Mouse (Mus musculus) neutrophil, adult 5-6 weeks (primary cell): ENCODE data around the gene Parva. TPM values are rescaled to one million over a fixed set of nuclear protein-coding genes. Genes with fewer than 3 reads are reported as not detected.

Experiments
- ATAC-seq: fragments of 151-379, 151-347 bp; 2 replicates; pipeline ENCODE4 v1.8.0; 2017; ENCODE audit warnings: mild to moderate bottlenecking, moderate TSS enrichment; ENCODE audit not compliant: insufficient number of reproducible peaks, poor library complexity, low FRiP score, severe bottlenecking; ENCODE audit errors: extremely low read depth
- total RNA-seq: library from RNA; stranded (forward); fragments of 200-1000 nt; gene quantifications from 2 replicates; pipeline ENCODE4 v1.2.3, GENCODE M21; 2017

Parva gene
- 0.12 TPM in 1 of 2 replicates, not detected in the other for total RNA-seq

GRCm38 (mm10) chr7:112427357-112428157 is at the start of gene Parva:
Gene Parva, plus strand, starts transcription at chr7:112427505.
- no peak for ATAC-seq

DNA sequence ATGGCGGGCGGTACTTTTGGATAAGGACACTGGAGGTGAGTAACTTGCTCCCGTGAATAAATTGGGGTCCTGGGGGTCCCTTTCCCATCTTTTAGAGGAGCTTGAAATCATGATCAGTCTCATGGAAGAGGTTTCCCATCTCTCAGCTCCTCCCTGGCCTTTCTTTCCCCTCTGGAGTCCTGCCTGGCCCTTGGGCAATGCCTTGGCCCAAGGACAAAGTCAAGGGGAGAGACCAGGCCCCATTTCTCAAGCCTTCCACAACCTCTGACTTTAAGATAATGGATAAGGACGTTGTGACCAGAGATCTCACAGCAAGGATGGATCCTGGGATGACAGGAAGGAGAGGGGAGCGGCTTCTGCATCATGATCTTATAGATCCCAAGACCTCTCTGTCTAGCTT is 49.2 kb upstream of the Parva start:
- no peak for ATAC-seq

- no peak for ATAC-seq
These were observed 48.8 kb upstream of the Parva start for GRCm38 (mm10) chr7:112378476-112378875.

DNA sequence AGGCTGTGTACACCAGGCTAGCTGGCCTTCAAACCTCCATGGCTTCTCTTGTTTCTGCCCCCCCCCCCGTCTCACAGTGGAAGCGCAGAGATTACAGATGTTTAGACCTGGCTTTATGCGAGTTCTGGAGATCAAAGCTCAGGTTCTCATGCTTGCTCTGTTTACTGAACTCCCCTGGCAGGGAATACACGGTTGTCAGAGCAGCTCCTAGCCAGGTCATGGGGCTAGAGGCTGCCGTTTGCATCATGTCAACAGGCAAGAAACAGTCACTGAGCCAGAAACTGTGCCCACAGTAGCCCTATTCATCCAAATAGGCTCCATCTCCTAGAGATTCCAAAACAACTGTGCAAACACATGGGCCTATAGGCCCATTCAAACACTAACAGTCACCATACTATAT is 40.8 kb upstream of the Parva start:
- no peak for ATAC-seq

DNA sequence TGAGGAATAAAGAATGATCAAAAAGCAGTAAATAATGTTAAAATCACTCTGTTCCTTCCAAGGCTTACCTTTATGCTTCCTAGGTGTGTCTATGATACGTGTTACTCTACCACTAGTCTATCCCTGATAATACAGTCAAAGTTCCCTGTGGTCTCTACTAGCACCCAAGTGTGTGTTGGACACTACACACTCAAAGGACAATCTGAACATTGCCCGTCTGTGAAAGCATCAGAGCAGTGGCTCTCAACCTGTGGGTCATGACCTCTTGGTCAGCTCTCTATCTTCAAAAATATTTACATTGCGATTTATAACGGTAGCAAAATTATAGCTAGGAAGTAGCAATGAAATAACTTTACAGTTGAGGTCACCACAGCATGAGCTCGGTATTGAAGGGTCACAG is 39.4 kb upstream of the Parva start:
- no peak for ATAC-seq

GRCm38 (mm10) chr7:112388363-112388875 is 38.9 kb upstream of the Parva start:
- ATAC-seq = no peak

- ATAC-seq = no peak
These were observed 37.6 kb upstream of the Parva start for GRCm38 (mm10) chr7:112389611-112390251.

DNA sequence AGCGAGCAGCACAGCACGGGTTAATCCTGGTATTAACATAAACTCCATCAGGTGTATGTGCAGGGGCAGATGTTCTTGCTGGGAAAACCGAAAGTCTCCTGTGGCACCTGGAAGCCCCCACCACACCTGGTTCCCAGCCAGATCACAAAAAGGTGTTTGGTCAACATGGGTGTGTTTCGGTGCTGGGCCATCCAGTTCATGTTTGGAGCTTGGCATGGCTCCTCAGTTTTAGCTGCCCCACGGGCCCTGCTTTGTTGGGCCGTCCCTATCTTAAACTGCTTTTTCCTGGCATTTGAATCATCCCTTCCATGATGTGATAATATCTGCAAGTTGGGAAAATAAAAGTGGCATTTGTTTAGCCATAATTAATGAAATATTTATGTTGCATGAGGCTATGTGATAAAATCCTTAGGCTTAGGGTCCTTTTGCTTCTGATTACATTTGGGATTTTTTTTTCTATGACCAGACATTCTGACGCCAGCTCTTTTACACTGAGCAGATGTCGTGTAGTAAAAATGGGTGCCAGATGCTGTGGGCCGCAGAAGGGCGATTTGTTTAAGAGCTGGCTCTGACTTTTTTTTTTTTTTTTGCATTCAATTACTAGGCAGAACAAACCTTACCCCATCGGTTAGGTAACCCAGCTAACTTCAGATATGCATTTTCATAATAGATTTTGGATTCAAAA is 36.9 kb upstream of the Parva start:
- ATAC-seq = no peak

DNA sequence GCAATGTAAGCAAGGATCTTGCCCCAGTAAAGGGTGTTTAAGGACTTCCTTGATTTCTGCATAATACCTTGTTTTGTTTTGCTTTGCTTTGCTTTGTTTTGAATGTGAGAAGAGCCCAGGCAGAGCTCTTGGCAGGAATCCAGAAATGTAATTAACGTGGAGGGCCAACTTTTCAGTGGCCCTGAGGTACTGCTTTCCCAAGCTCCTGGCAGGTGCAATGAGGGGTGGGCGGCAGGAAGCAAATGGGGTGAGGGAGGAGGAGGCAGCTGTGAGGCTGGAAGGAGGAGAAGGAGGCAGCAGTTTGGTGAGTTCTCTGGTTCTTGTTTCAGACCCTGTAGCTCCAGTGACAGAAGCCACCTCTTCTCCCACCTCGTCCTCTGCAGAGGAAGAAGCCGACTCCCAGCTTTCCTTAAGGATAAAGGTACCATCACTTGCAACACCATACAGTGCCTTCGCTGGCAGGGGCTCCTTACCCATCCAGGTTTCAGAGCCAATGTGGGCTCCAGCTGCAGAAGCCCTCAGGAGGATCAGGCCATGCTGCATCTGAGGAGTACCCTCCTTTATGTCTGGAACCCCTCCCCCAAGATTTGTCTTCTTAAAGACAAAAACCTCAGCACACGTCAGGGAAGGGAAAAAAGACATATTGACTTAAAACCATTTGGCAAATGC is 36.2 kb upstream of the Parva start:
- ATAC-seq = no peak

DNA sequence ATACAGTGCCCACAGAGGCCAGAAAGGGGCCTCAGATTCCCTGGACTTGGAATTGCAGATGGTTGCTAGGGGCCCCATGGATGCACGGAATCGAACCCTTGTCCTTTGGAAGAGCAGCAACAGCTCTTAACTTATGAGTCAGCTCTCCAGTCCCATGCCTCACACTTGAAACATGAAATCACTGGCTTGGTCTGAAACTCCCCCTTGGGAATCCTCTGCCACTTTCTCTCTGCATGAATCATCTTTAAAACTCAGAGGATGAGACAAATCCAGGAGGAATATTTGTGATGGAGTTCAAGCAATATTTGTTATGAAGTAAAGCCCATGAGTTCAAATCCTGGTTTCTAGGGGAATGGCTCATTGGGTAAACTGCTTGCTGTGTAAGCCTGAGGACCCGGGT is 29.5 kb upstream of the Parva start:
- no peak for ATAC-seq

DNA sequence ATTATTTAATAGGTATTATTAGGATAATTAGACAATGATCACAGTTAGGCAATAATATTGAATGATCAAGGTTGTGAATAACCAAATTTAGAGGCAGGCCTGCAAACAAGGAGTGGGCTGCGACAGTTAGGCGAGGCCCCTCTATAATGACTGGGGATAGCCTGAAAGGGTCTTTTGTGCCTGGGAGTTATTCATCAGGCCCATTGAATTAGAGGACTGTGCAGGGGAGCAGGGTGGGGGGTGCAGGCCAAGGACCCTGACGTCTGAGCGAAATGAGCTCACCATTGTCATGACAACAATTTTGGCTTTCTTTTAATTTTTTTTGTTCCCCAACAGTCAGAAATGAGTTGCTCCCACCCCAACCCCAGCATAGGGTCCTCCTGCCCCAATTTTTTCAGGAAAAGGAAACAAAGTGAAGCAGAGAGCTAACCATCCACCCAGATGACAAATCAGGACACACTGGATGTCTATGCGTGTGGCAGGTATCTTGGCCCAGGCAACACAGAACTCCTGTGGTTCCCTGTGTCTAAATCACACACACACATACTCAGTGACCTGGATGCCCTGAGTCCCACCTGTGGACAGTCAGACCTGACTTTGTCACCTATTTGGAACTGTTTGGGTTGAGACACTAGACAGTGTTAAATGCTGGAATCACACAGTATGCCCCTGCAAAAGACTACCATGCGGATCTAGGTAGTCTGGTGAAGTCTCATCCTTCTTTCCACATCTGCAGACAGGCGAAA is 27.7 kb upstream of the Parva start:
- no peak for ATAC-seq

DNA sequence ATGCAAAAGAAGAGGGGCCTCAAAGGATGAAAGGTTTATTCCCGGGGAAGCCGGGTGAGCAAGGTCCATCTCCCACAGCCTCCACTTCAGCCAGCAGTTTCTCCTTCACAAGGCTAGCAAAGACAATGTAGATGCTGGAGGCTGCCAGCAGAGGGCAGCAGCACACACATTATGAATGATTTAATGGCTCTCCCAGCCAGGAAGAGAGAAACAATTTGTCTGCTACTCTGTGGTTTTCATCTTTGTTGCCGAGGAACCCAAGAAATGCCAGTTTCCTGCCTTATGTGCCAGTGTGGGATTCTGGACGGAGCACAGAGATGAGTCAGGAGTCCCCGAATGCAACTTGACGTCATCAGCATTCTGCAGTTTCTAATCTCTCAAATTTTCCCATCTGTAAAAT is 27.1 kb upstream of the Parva start:
- ATAC-seq = no peak

GRCm38 (mm10) chr7:112405061-112405460 is 22.2 kb upstream of the Parva start:
- no peak for ATAC-seq

- ATAC-seq = no peak
These were observed 21.7 kb upstream of the Parva start for GRCm38 (mm10) chr7:112405578-112405977.

DNA sequence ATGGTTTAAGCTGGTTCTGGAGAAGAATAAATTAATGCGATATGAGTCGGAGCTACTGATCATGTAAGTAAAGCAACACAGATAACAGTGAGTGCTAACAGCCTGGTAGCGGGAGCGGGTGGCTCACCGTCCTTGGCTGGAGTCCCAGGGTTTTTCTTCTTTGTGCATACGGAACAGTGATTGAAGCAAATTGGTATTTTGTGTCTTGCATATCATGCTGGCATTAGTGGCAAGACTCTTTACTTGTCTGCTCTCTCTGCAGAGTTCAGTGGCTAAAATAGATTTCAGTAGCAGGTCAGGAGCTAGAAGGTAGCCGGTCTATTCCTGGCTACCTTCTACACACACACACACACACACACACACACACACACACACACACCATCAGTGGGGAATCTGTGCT is 19.7 kb upstream of the Parva start:
- ATAC-seq = no peak

- ATAC-seq = no peak
These were observed 17.3 kb upstream of the Parva start for GRCm38 (mm10) chr7:112409991-112410390.

DNA sequence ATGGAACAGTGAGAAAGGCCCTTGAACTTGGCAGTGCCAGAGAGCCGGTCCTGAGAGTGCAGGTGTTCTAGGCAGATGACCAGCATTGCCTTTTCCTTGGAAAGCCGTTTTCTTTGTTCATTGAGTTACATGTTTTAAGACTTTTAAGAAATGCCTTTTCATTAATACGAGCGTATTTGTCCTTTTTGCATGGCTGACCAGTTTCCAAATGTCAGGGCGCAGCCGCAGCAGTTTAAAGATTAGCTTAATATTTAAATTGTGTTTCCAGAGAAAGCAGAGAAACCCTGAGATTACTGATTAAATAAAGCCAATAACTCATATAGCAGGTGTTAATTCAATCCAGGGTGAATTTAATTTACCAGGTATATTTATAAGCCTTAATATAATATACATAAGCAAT is 14.0 kb upstream of the Parva start:
- ATAC-seq = no peak

GRCm38 (mm10) chr7:112416058-112416526 is 11.2 kb upstream of the Parva start:
- no peak for ATAC-seq
